Mouse (Mus musculus) cerebellum, adult 9-10 months (tissue): ENCODE results near the gene Dnajb3.
"Not testable (repeated sequence)": the region's sequence is repeated elsewhere in the genome, so short reads cannot be mapped to it uniquely, and the experiment has no call there.

ENCODE experiments used
- DNase-seq: peaks from one replicate; pipeline ENCODE4 v3.0.0; 2022

Gene Dnajb3

GRCm38 (mm10) chr1:88231803-88232499 lies 26.4 kb upstream of the Dnajb3 start:
- no peak for DNase-seq

- DNase-seq, result no peak
These were observed 25.6 kb upstream of the Dnajb3 start for GRCm38 (mm10) chr1:88230981-88231802.

- no peak for DNase-seq
These were observed 24.8 kb upstream of the Dnajb3 start for GRCm38 (mm10) chr1:88230421-88230820.

GRCm38 (mm10) chr1:88229986-88230385 lies 24.4 kb upstream of the Dnajb3 start:
- no peak for DNase-seq

GRCm38 (mm10) chr1:88229566-88229965 lies 24.0 kb upstream of the Dnajb3 start:
- no peak for DNase-seq

GRCm38 (mm10) chr1:88228121-88228520 lies 22.5 kb upstream of the Dnajb3 start:
- DNase-seq, result no peak

GRCm38 (mm10) chr1:88227482-88227881 lies 21.9 kb upstream of the Dnajb3 start:
- DNase-seq, result no peak

- DNase-seq, result no peak
These were observed 21.2 kb upstream of the Dnajb3 start, which contains the start of gene Mroh2a for GRCm38 (mm10) chr1:88226670-88227379. Mroh2a (plus strand) TSS chr1:88226986.

GRCm38 (mm10) chr1:88225741-88226140 lies 20.2 kb upstream of the Dnajb3 start:
- DNase-seq, result no peak

- DNase-seq, result not testable (repeated sequence)
These were observed 19.7 kb upstream of the Dnajb3 start for GRCm38 (mm10) chr1:88225301-88225700.

GRCm38 (mm10) chr1:88224029-88224776 lies 18.6 kb upstream of the Dnajb3 start:
- DNase-seq, result no peak

GRCm38 (mm10) chr1:88223591-88223990 lies 18.0 kb upstream of the Dnajb3 start:
- no peak for DNase-seq

GRCm38 (mm10) chr1:88223011-88223515 lies 17.5 kb upstream of the Dnajb3 start:
- not testable (repeated sequence) for DNase-seq

GRCm38 (mm10) chr1:88222216-88222615 lies 16.6 kb upstream of the Dnajb3 start:
- no peak for DNase-seq

GRCm38 (mm10) chr1:88220336-88220735 lies 14.8 kb upstream of the Dnajb3 start:
- DNase-seq, result no peak

GRCm38 (mm10) chr1:88219054-88219453 lies 13.5 kb upstream of the Dnajb3 start:
- no peak for DNase-seq

GRCm38 (mm10) chr1:88218591-88218990 lies 13.0 kb upstream of the Dnajb3 start:
- no peak for DNase-seq

- no peak for DNase-seq
These were observed 12.5 kb upstream of the Dnajb3 start for GRCm38 (mm10) chr1:88218051-88218450.

- no peak for DNase-seq
These were observed 12.0 kb upstream of the Dnajb3 start for GRCm38 (mm10) chr1:88217576-88217975.

GRCm38 (mm10) chr1:88217144-88217543 lies 11.6 kb upstream of the Dnajb3 start:
- no peak for DNase-seq

- DNase-seq, result no peak
These were observed 11.0 kb upstream of the Dnajb3 start for GRCm38 (mm10) chr1:88216551-88216950.
